Mouse (Mus musculus) erythroblast, embryonic 14.5 days (primary cell): Measurements from ENCODE around the gene Fam20c.

Experiments used
- GATA1 ChIP-seq: IDR thresholded peaks from 2 replicates; pipeline ENCODE4 v1.6.1; 2012; ENCODE audit warnings: low read length, inconsistent platforms, mixed read lengths
- TAL1 ChIP-seq: IDR thresholded peaks from 3 replicates; pipeline ENCODE4 v1.6.1; 2012; ENCODE audit warnings: low read length, inconsistent platforms, mixed read lengths

- TF ChIP-seq TAL1 = no peak
- no peak for TF ChIP-seq GATA1
These were observed 22.0 kb downstream of the Fam20c start for GRCm38 (mm10) chr5:138776346-138776745.
